Mouse (Mus musculus) embryonic fibroblast, embryonic 13.5 days (primary cell): ENCODE measurements around the gene Ryr1.

ENCODE experiments used
- CTCF ChIP-seq: IDR thresholded peaks from 2 replicates; pipeline ENCODE4 v1.5.1; 2011; ENCODE audit warnings: mild to moderate bottlenecking, control low read depth, low read length, moderate library complexity, borderline replicate concordance; ENCODE audit not compliant: insufficient read depth
- POLR2A ChIP-seq: IDR thresholded peaks from 2 replicates; pipeline ENCODE4 v1.6.1; 2011; ENCODE audit warnings: low read depth, mild to moderate bottlenecking, control low read depth, low read length, moderate library complexity

DNA sequence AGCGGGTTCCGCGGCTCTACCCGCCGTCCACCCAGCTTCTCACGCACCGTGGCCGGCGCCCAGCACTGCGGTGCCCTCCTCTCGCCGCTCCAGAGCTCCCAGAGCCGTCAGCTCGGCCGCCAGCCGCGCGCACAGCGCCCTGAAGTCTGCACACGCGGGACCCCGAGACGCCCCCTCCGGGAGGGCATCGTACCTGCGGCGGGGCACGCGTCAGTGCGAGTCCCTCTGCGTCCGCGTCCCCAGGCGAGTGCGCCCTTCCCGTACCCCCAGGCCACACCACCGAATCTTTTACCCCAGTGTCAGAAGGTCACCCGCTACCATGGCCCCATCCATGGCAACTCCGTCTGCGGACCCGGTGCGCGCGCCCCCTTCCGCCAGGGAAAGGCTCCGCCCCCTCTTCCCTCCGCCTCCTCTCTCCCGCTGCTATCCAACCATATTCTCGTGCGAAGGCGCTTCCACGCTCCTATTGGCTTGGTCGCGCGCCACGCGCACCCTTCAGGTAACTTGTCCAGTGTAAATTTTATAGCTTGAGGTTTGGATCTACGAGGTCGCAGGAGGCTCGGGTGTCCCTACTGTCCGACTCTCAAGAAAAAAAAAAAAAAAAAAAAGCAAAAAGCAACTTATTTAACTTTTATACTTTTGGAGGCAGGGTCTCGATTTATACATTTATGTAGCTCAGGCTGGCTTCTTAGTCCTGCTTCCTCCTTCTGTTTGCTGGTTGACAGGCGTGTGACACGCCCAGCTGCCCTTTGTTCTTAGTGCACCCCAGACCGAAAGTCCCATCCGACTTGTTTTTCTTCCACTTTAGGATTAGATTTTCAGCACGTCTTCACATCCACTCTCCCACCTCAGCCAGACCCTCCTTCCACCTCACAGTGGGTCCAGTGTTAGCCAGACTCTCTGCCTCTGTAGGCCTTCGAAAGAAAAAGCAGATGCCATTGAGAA is 31.1 kb upstream of the Ryr1 start, which contains the start of gene Fam98c:
- TF ChIP-seq CTCF (no peak), POLR2A (peak; percentile 61; the same call in 1 of the 2 replicates)
